Mouse (Mus musculus) limb, embryonic 11.5 days (tissue): ENCODE results near the gene Senp6. TPM values are rescaled to one million over a fixed set of nuclear protein-coding genes. Genes with fewer than 3 reads are reported as not detected.
"Not testable (repeated sequence)": the region's sequence is repeated elsewhere in the genome, so short reads cannot be mapped to it uniquely, and the experiment has no call there.

ENCODE experiments used
- ATAC-seq: fragments of 200-750 bp; cut with Nextera tagmentation; 2 replicates; pipeline ENCODE4 v1.8.0; 2017; ENCODE audit warnings: low read depth; ENCODE audit not compliant: insufficient number of reproducible peaks, low FRiP score, low TSS enrichment
- DNase-seq: peaks from one replicate; pipeline ENCODE4 v3.0.0-alpha.2; 2015; ENCODE audit warnings: low spot score
- H3K27ac ChIP-seq: fragments of 300-500 bp; sonication (generic); replicated peaks from 2 replicates; pipeline ENCODE4 v1.5.1; 2014; ENCODE audit warnings: low read depth, mild to moderate bottlenecking, low read length
- H3K27me3 ChIP-seq: fragments of 300-500 bp; sonication (generic); 2 replicates; pipeline ENCODE4 v1.6.1; 2014; ENCODE audit warnings: mild to moderate bottlenecking, low read length, mixed read lengths; ENCODE audit not compliant: control insufficient read depth, insufficient read depth
- H3K36me3 ChIP-seq: fragments of 300-500 bp; sonication (generic); 2 replicates; pipeline ENCODE4 v1.6.1; 2014; ENCODE audit warnings: mild to moderate bottlenecking, low read length, moderate library complexity, mixed read lengths; ENCODE audit not compliant: control insufficient read depth, insufficient read depth
- H3K4me1 ChIP-seq: fragments of 300-500 bp; sonication (generic); 2 replicates; pipeline ENCODE4 v1.6.1; 2014; ENCODE audit warnings: low read length, mixed read lengths; ENCODE audit not compliant: control insufficient read depth, insufficient read depth
- H3K4me2 ChIP-seq: fragments of 300-500 bp; sonication (generic); 2 replicates; pipeline ENCODE4 v1.6.1; 2014; ENCODE audit warnings: low read depth, mild to moderate bottlenecking, moderate library complexity; ENCODE audit not compliant: severe bottlenecking
- H3K4me3 ChIP-seq: fragments of 300-500 bp; sonication (generic); 2 replicates; pipeline ENCODE4 v1.5.1; 2014; ENCODE audit warnings: low read depth, low read length
- H3K9ac ChIP-seq: fragments of 300-500 bp; sonication (generic); 2 replicates; pipeline ENCODE4 v1.6.1; 2014; ENCODE audit warnings: mild to moderate bottlenecking, low read length
- H3K9me3 ChIP-seq: fragments of 300-500 bp; sonication (generic); 2 replicates; pipeline ENCODE4 v1.6.1; 2016; ENCODE audit warnings: low read length; ENCODE audit not compliant: control insufficient read depth
- WGBS: fragments of 180-500 bp; shearing (Covaris S2); extraction: QIAGEN DNeasy Blood & Tissue Kit; methylation state at CpG from one replicate; pipeline ENCODE4 v1.1.7; 2014; 5-methylcytosine and 5-hydroxymethylcytosine counted together
- polyA plus RNA-seq: library from polyadenylated mRNA; unstranded; fragments of >200 nt; fragmentation: Nextera tagmentation; extraction: Ambion mirVana; gene quantifications from 2 replicates; pipeline ENCODE4 v1.2.1, GENCODE M21; 2014

The Senp6 gene
- 67.1 and 71.4 TPM in 2 replicates for polyA plus RNA-seq

- DNase-seq (peak; percentile 86), ATAC-seq (peak; percentile 90)
- Histone ChIP-seq H3K4me3 (peak within 1 kb of the TSS; percentile 93), H3K4me1 (no peaks in the 10 kb centered on the region), H3K36me3 (no peaks in the 10 kb centered on the region), H3K27me3 (no peaks in the 10 kb centered on the region), H3K9ac (peak within 1 kb of the TSS; percentile 99), H3K27ac (peak within 1 kb of the TSS; percentile 99), H3K9me3 (no peaks in the 10 kb centered on the region), H3K4me2 (peak within 1 kb of the TSS; percentile 43)
- under 1% methylated on average over 47 of the region's 74 CpGs for WGBS
These were observed at the start of gene Senp6 for GRCm38 (mm10) chr9:80066367-80067220. Gene Senp6, plus strand, starts transcription at chr9:80066903.

- ATAC-seq: no peak
- no peak for DNase-seq
- Histone ChIP-seq H3K36me3 (no peaks in the 10 kb centered on the region), H3K9me3 (no peaks in the 10 kb centered on the region), H3K9ac (no peak overlapping the region), H3K27ac (no peak overlapping the region), H3K4me1 (no peaks in the 10 kb centered on the region), H3K4me3 (no peak overlapping the region), H3K4me2 (no peak overlapping the region), H3K27me3 (no peaks in the 10 kb centered on the region)
- 56% methylated on average over 3 of the region's 3 CpGs for WGBS
These were observed 46.3 kb upstream of the Senp6 start for GRCm38 (mm10) chr9:80020429-80020828.

GRCm38 (mm10) chr9:80021648-80022047, 45.1 kb upstream of the Senp6 start:
- DNase-seq (no peak), ATAC-seq (no peak)
- Histone ChIP-seq H3K27ac (no peak overlapping the region), H3K9me3 (no peaks in the 10 kb centered on the region), H3K9ac (no peak overlapping the region), H3K4me1 (no peaks in the 10 kb centered on the region), H3K4me3 (no peak overlapping the region), H3K4me2 (no peak overlapping the region), H3K27me3 (no peaks in the 10 kb centered on the region), H3K36me3 (no peaks in the 10 kb centered on the region)
- WGBS: 54% methylated on average over 1 of the region's 1 CpGs

DNA sequence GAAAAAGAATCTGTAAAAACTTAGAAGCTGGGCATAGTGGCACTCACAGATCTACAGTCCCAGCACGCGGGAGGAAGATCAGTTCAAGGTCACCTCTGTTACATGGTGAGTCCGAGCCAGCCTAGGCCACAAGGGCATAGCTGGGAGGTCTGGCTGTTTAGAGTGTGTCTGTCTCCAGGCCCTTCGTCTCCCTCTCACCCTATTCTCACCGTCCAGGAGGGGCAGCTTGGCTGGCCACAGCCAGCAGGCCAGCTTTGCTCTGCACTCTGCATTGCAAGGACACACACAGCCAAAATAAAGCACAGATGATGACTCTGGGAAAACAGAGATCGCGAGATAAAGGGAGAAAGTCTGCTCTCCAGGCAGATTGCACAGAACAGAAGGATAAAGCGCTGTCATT, 43.9 kb upstream of the Senp6 start:
- no peak for DNase-seq

GRCm38 (mm10) chr9:80025347-80025746, 41.4 kb upstream of the Senp6 start:
- H3K9me3 ChIP-seq, H3K4me1 ChIP-seq, H3K4me3 ChIP-seq, H3K27me3 ChIP-seq, H3K9ac ChIP-seq, H3K27ac ChIP-seq, DNase-seq, H3K36me3 ChIP-seq, H3K4me2 ChIP-seq, ATAC-seq: not testable (repeated sequence)
- whole genome bisulfite sequencing: 91% methylated on average over 5 of the region's 5 CpGs

More for the DNA sequence above, 43.9 kb upstream of the Senp6 start:
- H3K9ac ChIP-seq: no peak overlapping the region
- no peak overlapping the region for H3K4me2 ChIP-seq
- no peak for ATAC-seq
- 71% methylated on average over 8 of the region's 8 CpGs for WGBS
- H3K4me3 ChIP-seq: no peak overlapping the region
- H3K9me3 ChIP-seq: no peaks in the 10 kb centered on the region
- no peaks in the 10 kb centered on the region for H3K27me3 ChIP-seq
- no peak overlapping the region for H3K27ac ChIP-seq
- no peaks in the 10 kb centered on the region for H3K36me3 ChIP-seq
- H3K4me1 ChIP-seq: no peaks in the 10 kb centered on the region

- no peak overlapping the region for H3K27ac ChIP-seq
- DNase-seq (peak; percentile 75), ATAC-seq (no peak)
- no peaks in the 10 kb centered on the region for H3K9me3 ChIP-seq
- no peak overlapping the region for H3K9ac ChIP-seq
- H3K4me3 ChIP-seq: no peak overlapping the region
- no peak overlapping the region for H3K4me2 ChIP-seq
- whole genome bisulfite sequencing: 1% methylated on average over 2 of the region's 2 CpGs
- H3K4me1 ChIP-seq: no peaks in the 10 kb centered on the region
- H3K27me3 ChIP-seq: no peaks in the 10 kb centered on the region
- H3K36me3 ChIP-seq: no peaks in the 10 kb centered on the region
These were observed 40.7 kb upstream of the Senp6 start for GRCm38 (mm10) chr9:80026017-80026416.

- 82% methylated on average over 6 of the region's 6 CpGs for WGBS
- H3K36me3 ChIP-seq: no peaks in the 10 kb centered on the region
- no peaks in the 10 kb centered on the region for H3K27me3 ChIP-seq
- H3K27ac ChIP-seq: no peak overlapping the region
- no peak overlapping the region for H3K4me3 ChIP-seq
- no peak overlapping the region for H3K4me2 ChIP-seq
- no peaks in the 10 kb centered on the region for H3K4me1 ChIP-seq
- ATAC-seq (no peak), DNase-seq (no peak)
- H3K9ac ChIP-seq: no peak overlapping the region
- H3K9me3 ChIP-seq: no peaks in the 10 kb centered on the region
These were observed 40.1 kb upstream of the Senp6 start for GRCm38 (mm10) chr9:80026581-80027021.

DNA sequence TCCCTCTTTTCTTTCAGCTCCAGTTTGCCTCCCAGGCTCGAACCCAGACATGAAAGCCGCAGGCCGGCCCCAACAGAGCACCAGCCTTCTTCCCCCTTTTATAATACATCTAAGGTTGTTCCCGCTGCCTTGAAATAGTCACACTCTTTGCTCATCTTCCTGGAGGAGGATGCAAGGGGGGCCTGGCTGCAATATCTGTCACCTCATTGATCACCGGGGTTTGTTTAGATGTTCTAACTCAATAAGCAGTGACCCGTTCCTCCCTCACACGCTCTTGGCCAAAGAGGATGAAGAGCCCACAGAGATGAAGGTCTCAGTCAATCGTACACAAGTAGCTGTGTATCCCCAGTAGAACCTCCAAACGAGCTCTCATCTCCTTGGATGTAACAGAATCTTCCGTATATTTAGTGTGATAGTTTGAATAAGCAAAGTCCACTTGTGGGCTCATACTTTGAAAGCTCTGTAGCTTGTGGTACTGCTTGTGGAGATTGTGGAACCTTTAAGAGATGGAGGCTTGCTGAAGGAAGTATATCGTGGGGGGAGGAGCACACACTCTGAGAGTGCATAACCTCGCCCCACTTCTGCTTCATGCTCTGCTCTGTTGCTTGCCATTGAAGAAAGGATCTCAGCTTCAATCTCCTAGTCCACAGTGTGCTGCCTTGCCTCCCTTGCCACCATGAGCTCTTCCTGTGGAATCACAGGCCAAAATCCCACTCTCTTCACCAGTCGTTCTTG, 29.3 kb upstream of the Senp6 start:
- Histone ChIP-seq H3K9me3 (no peaks in the 10 kb centered on the region), H3K4me1 (no peaks in the 10 kb centered on the region), H3K4me3 (no peak overlapping the region), H3K27ac (no peak overlapping the region), H3K27me3 (no peaks in the 10 kb centered on the region), H3K9ac (no peak overlapping the region), H3K36me3 (no peaks in the 10 kb centered on the region), H3K4me2 (no peak overlapping the region)
- DNase-seq: no peak
- 87% methylated on average over 13 of the region's 13 CpGs for WGBS
- ATAC-seq: no peak
